Mouse (Mus musculus) lung, adult 2 months (tissue): Measurements from ENCODE around the gene Neu3.

Source experiments
- CTCF ChIP-seq: fragments of 200-500 bp; IDR thresholded peaks from 2 replicates; pipeline ENCODE4 v1.5.1; 2011; ENCODE audit warnings: mild to moderate bottlenecking, low read length, control low read depth; ENCODE audit not compliant: insufficient read depth
- POLR2A ChIP-seq: fragments of 200-500 bp; IDR thresholded peaks from 2 replicates; pipeline ENCODE4 v1.6.1; 2011; ENCODE audit warnings: low read depth, mild to moderate bottlenecking, control low read depth, low read length, borderline replicate concordance; ENCODE audit errors: extremely low read depth

DNA sequence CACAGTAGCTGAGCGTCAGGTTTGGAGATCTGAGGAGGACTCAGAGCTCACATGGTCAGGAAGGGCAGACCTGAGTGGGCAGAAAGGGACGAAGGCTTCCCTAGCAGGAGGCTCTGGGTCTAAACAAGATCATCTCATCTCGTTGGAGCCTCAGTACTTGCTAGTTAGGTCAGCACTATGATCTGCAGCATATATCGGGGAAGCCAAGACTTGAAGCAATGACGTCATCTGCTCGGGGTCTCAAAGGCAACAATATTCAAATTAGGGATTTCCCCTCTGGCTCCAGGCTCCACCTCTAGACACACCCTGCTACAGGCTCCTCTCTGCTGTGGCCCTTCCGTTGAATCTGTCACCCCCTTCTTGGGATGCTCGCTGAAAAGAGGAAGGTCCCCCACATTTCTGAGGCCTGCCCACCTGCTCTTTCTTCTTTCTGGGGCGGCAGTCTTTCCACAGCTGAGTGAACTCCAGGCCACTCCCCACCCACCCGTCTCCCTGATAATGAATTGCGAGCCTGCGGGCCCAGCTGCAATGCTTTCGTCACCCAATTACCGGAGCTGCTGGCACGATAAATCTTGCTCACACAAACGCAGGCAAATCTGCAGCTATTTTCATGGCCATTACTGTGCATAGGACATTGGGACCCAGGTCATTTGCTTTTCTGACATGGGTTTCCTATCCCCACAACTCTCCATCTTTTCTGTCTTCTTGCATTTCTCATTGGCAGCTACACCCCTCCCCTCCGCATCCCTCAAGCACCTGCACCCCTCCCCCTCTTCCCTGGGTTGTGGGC, 32.8 kb downstream of the Neu3 start:
- TF ChIP-seq POLR2A (no peak), CTCF (no peak)
